Mouse (Mus musculus) midbrain, embryonic 15.5 days (tissue): ENCODE measurements around the gene Prss12. TPM values are rescaled to one million over a fixed set of nuclear protein-coding genes. Genes with fewer than 3 reads are reported as not detected.

Experiments used
- ATAC-seq: fragments of 200-750 bp; cut with Nextera tagmentation; replicated peaks from 2 replicates; pipeline ENCODE4 v1.8.0; 2017; ENCODE audit warnings: moderate TSS enrichment
- H3K27ac ChIP-seq: fragments of 300-500 bp; sonication (generic); 2 replicates; pipeline ENCODE4 v1.5.1; 2015; ENCODE audit warnings: mild to moderate bottlenecking, inconsistent platforms
- H3K27me3 ChIP-seq: fragments of 300-500 bp; sonication (generic); replicated peaks from 2 replicates; pipeline ENCODE4 v1.6.1; 2015; ENCODE audit warnings: inconsistent platforms
- H3K36me3 ChIP-seq: fragments of 300-500 bp; sonication (generic); replicated peaks from 2 replicates; pipeline ENCODE4 v1.6.1; 2015; ENCODE audit warnings: inconsistent platforms
- H3K4me1 ChIP-seq: fragments of 300-500 bp; sonication (generic); 2 replicates; pipeline ENCODE4 v1.6.1; 2015; ENCODE audit warnings: inconsistent platforms
- H3K4me2 ChIP-seq: fragments of 300-500 bp; sonication (generic); 2 replicates; pipeline ENCODE4 v1.6.1; 2015; ENCODE audit warnings: inconsistent platforms, mild to moderate bottlenecking, moderate library complexity
- H3K4me3 ChIP-seq: fragments of 300-500 bp; sonication (generic); 2 replicates; pipeline ENCODE4 v1.5.1; 2015; ENCODE audit warnings: mild to moderate bottlenecking, inconsistent platforms
- H3K9ac ChIP-seq: fragments of 300-500 bp; sonication (generic); 2 replicates; pipeline ENCODE4 v1.6.1; 2015; ENCODE audit warnings: mild to moderate bottlenecking, inconsistent platforms
- H3K9me3 ChIP-seq: fragments of 300-500 bp; sonication (generic); 2 replicates; pipeline ENCODE4 v1.6.1; 2016; ENCODE audit warnings: inconsistent platforms
- WGBS: fragments of 180-500 bp; shearing (Covaris S2); methylation state at CpG from one replicate; pipeline ENCODE4 v1.1.7; 2015; ENCODE audit warnings: mixed read lengths; 5-methylcytosine and 5-hydroxymethylcytosine counted together
- polyA plus RNA-seq: library from polyadenylated mRNA; unstranded; fragments of >200 nt; fragmentation: Nextera tagmentation; extraction: Ambion mirVana; gene quantifications from 2 replicates; pipeline ENCODE4 v1.2.1, GENCODE M21; 2015

Prss12 gene
- polyA plus RNA-seq, 1 experiment from 2014 or later = 13.0 TPM

DNA sequence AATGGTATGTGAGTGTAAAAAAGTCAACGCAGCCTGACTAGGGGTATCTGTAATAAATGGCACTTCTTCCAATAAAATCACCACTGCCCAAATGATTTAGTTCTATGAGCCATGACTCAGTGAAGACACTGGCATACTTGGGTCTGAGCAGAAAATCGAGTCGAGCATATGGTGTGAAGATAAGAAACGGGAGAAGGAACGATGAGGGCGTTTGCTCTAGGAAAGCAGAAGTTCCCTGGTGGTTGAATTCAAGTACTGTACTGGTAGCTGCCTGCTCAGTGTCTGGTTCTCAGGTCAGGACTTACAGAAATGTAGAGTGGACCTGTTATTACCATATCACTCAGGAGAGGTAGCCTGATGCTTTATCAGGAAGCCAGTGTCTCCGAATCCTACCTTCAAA lies 6.2 kb upstream of the Prss12 start:
- no peak overlapping the region for H3K27ac ChIP-seq
- H3K4me3 ChIP-seq = no peak overlapping the region
- no peak for ATAC-seq
- no peaks in the 10 kb centered on the region for H3K4me1 ChIP-seq
- 0 out of 2 replicates have a peak, but pooled peaks cover 2% of the 10 kb centered on the region for H3K27me3 ChIP-seq
- H3K9ac ChIP-seq = no peak overlapping the region
- H3K9me3 ChIP-seq = no peaks in the 10 kb centered on the region
- H3K36me3 ChIP-seq = no peaks in the 10 kb centered on the region
- 94% methylated on average over 7 of the region's 7 CpGs for WGBS
- no peak overlapping the region for H3K4me2 ChIP-seq

DNA sequence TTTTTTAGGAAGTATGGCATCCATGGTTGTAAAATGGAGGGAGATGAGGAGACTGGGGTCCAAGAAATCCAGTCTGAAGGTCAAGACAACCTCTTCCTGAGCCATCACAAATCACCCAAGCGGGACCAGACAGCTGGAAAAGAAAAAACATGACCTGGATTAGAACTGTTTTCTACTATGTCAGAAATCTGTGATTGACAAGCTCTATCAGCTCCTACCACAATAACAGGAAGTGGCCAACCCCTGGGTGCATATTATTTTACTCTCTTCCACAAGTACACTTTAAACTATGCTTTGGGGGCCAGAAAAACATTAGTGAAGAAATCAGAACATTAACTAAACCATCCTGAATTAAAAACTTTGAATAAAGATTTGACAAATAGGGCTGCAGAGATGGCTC lies 2.2 kb upstream of the Prss12 start:
- Histone ChIP-seq H3K9me3 (no peaks in the 10 kb centered on the region), H3K4me3 (no peak overlapping the region), H3K4me2 (no peak overlapping the region), H3K4me1 (peaks cover 11% of the 10 kb centered on the region; the same call in 1 of the 2 replicates), H3K27ac (no peak overlapping the region), H3K27me3 (0 out of 2 replicates have a peak, but pooled peaks cover 2% of the 10 kb centered on the region), H3K9ac (no peak overlapping the region), H3K36me3 (no peaks in the 10 kb centered on the region)
- 83% methylated on average over 1 of the region's 1 CpGs for WGBS
- no peak for ATAC-seq

DNA sequence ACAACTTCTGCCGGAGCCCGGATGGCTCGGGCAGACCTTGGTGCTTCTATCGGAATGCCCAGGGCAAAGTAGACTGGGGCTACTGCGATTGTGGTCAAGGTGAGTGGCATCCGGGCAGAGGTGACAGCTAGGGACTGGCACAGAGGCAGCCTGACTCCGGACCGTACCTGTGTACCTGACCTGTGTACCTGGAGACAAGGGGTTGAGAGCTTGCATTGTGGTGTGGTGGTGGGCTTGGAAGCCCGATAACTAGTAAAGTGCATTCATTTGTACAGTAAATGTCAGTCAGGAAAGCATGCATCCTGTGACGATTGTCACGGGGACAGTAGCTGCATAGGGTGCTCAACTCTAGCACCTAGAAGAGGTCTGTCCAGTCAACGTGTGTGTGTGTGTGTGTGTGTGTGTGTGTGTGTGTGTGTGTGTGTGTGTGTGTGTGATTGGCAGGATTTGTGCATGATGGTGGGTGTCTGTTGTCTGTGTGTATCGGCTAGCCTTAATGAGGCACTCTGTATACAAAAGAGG lies 886 bp downstream of the Prss12 start:
- Histone ChIP-seq H3K4me2 (peak overlapping the region; percentile 96), H3K9me3 (no peaks in the 10 kb centered on the region), H3K4me3 (peak overlapping the region; percentile 82), H3K27me3 (0 out of 2 replicates have a peak, but pooled peaks cover 2% of the 10 kb centered on the region), H3K4me1 (peaks cover 11% of the 10 kb centered on the region; the same call in 1 of the 2 replicates), H3K27ac (no peak overlapping the region), H3K36me3 (no peaks in the 10 kb centered on the region), H3K9ac (peak overlapping the region; percentile 61)
- ATAC-seq = peak; percentile 62
- 4% methylated on average over 13 of the region's 13 CpGs for WGBS

GRCm38 (mm10) chr3:123448096-123448495 lies 1.4 kb downstream of the Prss12 start:
- H3K4me1 ChIP-seq = peaks cover 11% of the 10 kb centered on the region; the same call in 1 of the 2 replicates
- WGBS = 2% methylated on average over 10 of the region's 10 CpGs
- no peak for ATAC-seq
- no peak overlapping the region for H3K27ac ChIP-seq
- peak overlapping the region; percentile 96 for H3K4me2 ChIP-seq
- peak overlapping the region; percentile 82 for H3K4me3 ChIP-seq
- no peaks in the 10 kb centered on the region for H3K36me3 ChIP-seq
- H3K9ac ChIP-seq = peak overlapping the region; percentile 9; the same call in 1 of the 2 replicates
- 0 out of 2 replicates have a peak, but pooled peaks cover 2% of the 10 kb centered on the region for H3K27me3 ChIP-seq
- no peaks in the 10 kb centered on the region for H3K9me3 ChIP-seq

GRCm38 (mm10) chr3:123450107-123450506 lies 3.4 kb downstream of the Prss12 start:
- H3K4me3 ChIP-seq = no peak overlapping the region
- H3K9ac ChIP-seq = no peak overlapping the region
- no peak overlapping the region for H3K4me2 ChIP-seq
- no peak for ATAC-seq
- 0 out of 2 replicates have a peak, but pooled peaks cover under 1% of the 10 kb centered on the region for H3K27me3 ChIP-seq
- no peaks in the 10 kb centered on the region for H3K36me3 ChIP-seq
- H3K27ac ChIP-seq = no peak overlapping the region
- peaks cover 11% of the 10 kb centered on the region; the same call in 1 of the 2 replicates for H3K4me1 ChIP-seq
- 54% methylated on average over 6 of the region's 6 CpGs for WGBS
- H3K9me3 ChIP-seq = no peaks in the 10 kb centered on the region

DNA sequence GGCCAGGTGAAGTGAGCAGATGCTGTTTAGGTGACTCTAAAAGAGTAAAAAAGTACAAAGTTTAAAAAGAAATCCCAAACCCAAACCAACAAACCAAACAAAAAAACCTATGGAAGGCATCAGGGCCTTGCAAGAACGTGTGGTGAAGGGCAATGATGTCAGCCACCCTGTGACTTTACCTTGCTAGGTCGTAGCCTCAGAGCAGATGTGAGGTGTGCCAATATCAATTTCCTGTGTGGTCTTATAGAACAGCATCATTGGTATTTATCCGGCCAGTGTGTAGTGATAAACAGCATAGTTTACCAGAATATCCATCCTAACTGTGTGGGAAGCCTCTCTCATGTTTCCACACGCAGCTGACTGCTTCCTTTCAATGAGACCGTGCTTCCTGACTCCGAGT lies 6.2 kb downstream of the Prss12 start:
- Histone ChIP-seq H3K4me3 (no peak overlapping the region), H3K9ac (no peak overlapping the region), H3K27ac (no peak overlapping the region), H3K27me3 (no peaks in the 10 kb centered on the region), H3K4me1 (peaks cover 4% of the 10 kb centered on the region; the same call in 1 of the 2 replicates), H3K36me3 (no peaks in the 10 kb centered on the region), H3K4me2 (no peak overlapping the region), H3K9me3 (no peaks in the 10 kb centered on the region)
- WGBS = 73% methylated on average over 6 of the region's 6 CpGs
- ATAC-seq = no peak

- H3K4me2 ChIP-seq = no peak overlapping the region
- H3K27ac ChIP-seq = no peak overlapping the region
- no peaks in the 10 kb centered on the region for H3K9me3 ChIP-seq
- H3K9ac ChIP-seq = no peak overlapping the region
- no peaks in the 10 kb centered on the region for H3K36me3 ChIP-seq
- 78% methylated on average over 1 of the region's 1 CpGs for WGBS
- H3K27me3 ChIP-seq = no peaks in the 10 kb centered on the region
- H3K4me1 ChIP-seq = no peaks in the 10 kb centered on the region
- H3K4me3 ChIP-seq = no peak overlapping the region
- no peak for ATAC-seq
These were observed 12.8 kb downstream of the Prss12 start for GRCm38 (mm10) chr3:123459492-123459891.

DNA sequence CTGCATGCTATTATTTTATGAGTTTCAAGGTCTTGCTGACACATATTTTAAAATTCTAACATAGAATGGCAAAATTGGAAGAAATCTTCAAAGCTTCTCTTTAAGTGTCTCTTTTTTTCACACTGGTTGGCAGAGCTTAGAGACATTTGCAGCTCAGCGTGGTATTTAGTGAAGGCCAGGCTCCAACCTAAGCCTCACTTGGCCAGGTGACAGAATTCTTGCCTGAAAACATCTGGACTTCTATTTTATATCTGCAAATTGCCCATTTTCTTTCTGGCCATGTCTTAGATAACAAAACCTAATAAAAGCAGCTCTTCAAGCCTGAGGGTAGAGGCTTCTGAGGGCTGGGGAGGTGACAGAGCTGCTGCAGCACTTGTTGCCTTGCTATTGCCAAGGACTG lies 13.7 kb downstream of the Prss12 start:
- Histone ChIP-seq H3K4me1 (no peaks in the 10 kb centered on the region), H3K9ac (no peak overlapping the region), H3K36me3 (no peaks in the 10 kb centered on the region), H3K4me3 (no peak overlapping the region), H3K27ac (no peak overlapping the region), H3K4me2 (no peak overlapping the region), H3K9me3 (no peaks in the 10 kb centered on the region), H3K27me3 (no peaks in the 10 kb centered on the region)
- no peak for ATAC-seq
- 64% methylated on average over 1 of the region's 1 CpGs for WGBS

DNA sequence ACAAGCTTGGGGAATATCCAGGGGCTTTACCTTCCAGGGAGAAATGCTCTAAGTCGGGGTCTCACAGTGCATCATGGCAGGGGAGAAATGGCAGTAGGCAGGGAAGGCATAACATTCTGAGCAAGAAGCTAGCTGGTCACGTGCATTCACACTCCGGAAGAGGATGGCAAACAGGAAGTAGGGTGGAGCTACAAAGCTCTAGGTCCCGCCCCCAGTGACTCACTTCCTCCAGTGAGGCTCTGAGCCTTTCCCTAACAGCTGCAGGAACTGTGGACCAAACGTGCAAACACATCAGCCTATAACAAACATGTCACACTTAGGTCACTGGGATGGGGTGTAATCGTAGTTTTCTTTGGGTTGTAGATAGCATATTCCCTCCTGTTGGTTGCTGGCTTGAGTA lies 15.6 kb downstream of the Prss12 start:
- H3K4me2 ChIP-seq = no peak overlapping the region
- no peak for ATAC-seq
- no peaks in the 10 kb centered on the region for H3K27me3 ChIP-seq
- no peaks in the 10 kb centered on the region for H3K9me3 ChIP-seq
- H3K9ac ChIP-seq = no peak overlapping the region
- no peaks in the 10 kb centered on the region for H3K4me1 ChIP-seq
- H3K36me3 ChIP-seq = no peaks in the 10 kb centered on the region
- H3K4me3 ChIP-seq = no peak overlapping the region
- no peak overlapping the region for H3K27ac ChIP-seq
- 87% methylated on average over 6 of the region's 6 CpGs for WGBS

GRCm38 (mm10) chr3:123476833-123477232 lies 30.1 kb downstream of the Prss12 start:
- H3K9ac ChIP-seq = no peak overlapping the region
- 83% methylated on average over 3 of the region's 3 CpGs for WGBS
- H3K4me1 ChIP-seq = no peaks in the 10 kb centered on the region
- no peaks in the 10 kb centered on the region for H3K9me3 ChIP-seq
- no peak overlapping the region for H3K4me2 ChIP-seq
- H3K4me3 ChIP-seq = no peak overlapping the region
- H3K27me3 ChIP-seq = no peaks in the 10 kb centered on the region
- no peaks in the 10 kb centered on the region for H3K36me3 ChIP-seq
- no peak overlapping the region for H3K27ac ChIP-seq
- ATAC-seq = no peak

DNA sequence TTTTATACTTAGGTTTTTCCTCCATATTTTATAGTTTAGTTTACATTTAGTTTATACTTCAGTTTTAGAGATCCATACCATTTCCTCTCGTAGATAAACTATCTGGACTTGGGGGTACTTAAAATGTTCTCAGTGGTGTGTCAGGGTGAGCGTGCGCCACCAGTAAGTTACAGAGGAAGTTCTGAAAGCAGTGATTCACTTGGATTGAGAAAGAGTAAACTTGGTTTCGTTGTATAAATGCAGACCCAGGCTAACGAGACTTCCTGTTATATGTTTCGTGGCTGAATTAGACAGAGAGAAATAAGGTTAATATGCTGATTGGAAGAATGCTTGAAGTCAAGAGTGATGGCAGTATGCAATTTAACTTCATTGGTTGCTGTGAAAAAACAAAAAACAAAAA lies 34.6 kb downstream of the Prss12 start:
- Histone ChIP-seq H3K27me3 (no peaks in the 10 kb centered on the region), H3K4me1 (no peaks in the 10 kb centered on the region), H3K36me3 (no peaks in the 10 kb centered on the region), H3K9me3 (no peaks in the 10 kb centered on the region), H3K4me2 (no peak overlapping the region), H3K9ac (no peak overlapping the region), H3K27ac (no peak overlapping the region), H3K4me3 (no peak overlapping the region)
- 89% methylated on average over 6 of the region's 6 CpGs for WGBS
- ATAC-seq = no peak

GRCm38 (mm10) chr3:123491814-123492213 lies 45.1 kb downstream of the Prss12 start:
- Histone ChIP-seq H3K36me3 (no peaks in the 10 kb centered on the region), H3K27me3 (no peaks in the 10 kb centered on the region), H3K9me3 (no peaks in the 10 kb centered on the region), H3K9ac (no peak overlapping the region), H3K4me3 (no peak overlapping the region), H3K4me2 (no peak overlapping the region), H3K4me1 (no peaks in the 10 kb centered on the region), H3K27ac (no peak overlapping the region)
- no peak for ATAC-seq
- 90% methylated on average over 1 of the region's 1 CpGs for WGBS

GRCm38 (mm10) chr3:123493163-123493562 lies 46.5 kb downstream of the Prss12 start:
- Histone ChIP-seq H3K4me1 (no peaks in the 10 kb centered on the region), H3K4me2 (no peak overlapping the region), H3K4me3 (no peak overlapping the region), H3K27me3 (no peaks in the 10 kb centered on the region), H3K9ac (no peak overlapping the region), H3K9me3 (no peaks in the 10 kb centered on the region), H3K27ac (no peak overlapping the region), H3K36me3 (no peaks in the 10 kb centered on the region)
- no peak for ATAC-seq
- WGBS = 96% methylated on average over 3 of the region's 3 CpGs
